Mouse (Mus musculus) kidney, postnatal 0 days (tissue): ENCODE data around the gene Krtcap2. TPM values are rescaled to one million over a fixed set of nuclear protein-coding genes. Genes with fewer than 3 reads are reported as not detected.

ENCODE experiments used
- ATAC-seq: fragments of 200-750 bp; cut with Nextera tagmentation; replicated peaks from 2 replicates; pipeline ENCODE4 v1.8.0; 2017; ENCODE audit warnings: low read depth, moderate number of reproducible peaks, moderate TSS enrichment, moderate library complexity; ENCODE audit not compliant: low FRiP score
- DNase-seq: peaks from one replicate; pipeline ENCODE4 v3.0.0-alpha.2; 2016; ENCODE audit warnings: low spot score
- H3K27ac ChIP-seq: fragments of 300-500 bp; sonication (generic); 2 replicates; pipeline ENCODE4 v1.5.1; 2014; ENCODE audit warnings: mild to moderate bottlenecking
- H3K27me3 ChIP-seq: fragments of 300-500 bp; sonication (generic); 2 replicates; pipeline ENCODE4 v1.6.1; 2014; ENCODE audit warnings: low read length, mixed read lengths; ENCODE audit not compliant: insufficient read depth
- H3K36me3 ChIP-seq: fragments of 300-500 bp; sonication (generic); 2 replicates; pipeline ENCODE4 v1.6.1; 2014; ENCODE audit warnings: low read length, mixed read lengths; ENCODE audit not compliant: insufficient read depth
- H3K4me1 ChIP-seq: fragments of 300-500 bp; sonication (generic); replicated peaks from 2 replicates; pipeline ENCODE4 v1.6.1; 2014; ENCODE audit warnings: antibody characterized with exemption, low read length, mixed read lengths; ENCODE audit not compliant: insufficient read depth
- H3K4me2 ChIP-seq: fragments of 300-500 bp; sonication (generic); 2 replicates; pipeline ENCODE4 v1.6.1; 2014; ENCODE audit warnings: mild to moderate bottlenecking, low read length, moderate library complexity, mixed read lengths
- H3K4me3 ChIP-seq: fragments of 300-500 bp; sonication (generic); replicated peaks from 2 replicates; pipeline ENCODE4 v1.5.1; 2014; ENCODE audit warnings: low read depth, low read length
- H3K9ac ChIP-seq: fragments of 300-500 bp; sonication (generic); 2 replicates; pipeline ENCODE4 v1.6.1; 2014; ENCODE audit warnings: low read depth, low read length
- H3K9me3 ChIP-seq: fragments of 300-500 bp; sonication (generic); replicated peaks from 2 replicates; pipeline ENCODE4 v1.6.1; 2016; ENCODE audit warnings: low read length, inconsistent platforms, mixed read lengths
- CTCF ChIP-seq: IDR thresholded peaks from 2 replicates; pipeline ENCODE4 v1.5.1; 2016; ENCODE audit warnings: antibody characterized with exemption, low read depth, mild to moderate bottlenecking, moderate library complexity
- WGBS: fragments of 180-500 bp; shearing (Covaris S2); extraction: QIAGEN DNeasy Blood & Tissue Kit; methylation state at CpG from one replicate; pipeline ENCODE4 v1.1.7; 2014; 5-methylcytosine and 5-hydroxymethylcytosine counted together
- polyA plus RNA-seq: library from polyadenylated mRNA; unstranded; fragments of >200 nt; fragmentation: Nextera tagmentation; extraction: Ambion mirVana; gene quantifications from 2 replicates; pipeline ENCODE4 v1.2.1, GENCODE M21; 2015

Krtcap2 gene
- polyA plus RNA-seq, 1 experiment from 2014 or later, result 371 TPM

GRCm38 (mm10) chr3:89280606-89281511, 35.1 kb downstream of the Krtcap2 start, which contains the start of gene Efna1:
TSS of gene Efna1 (minus strand) at chr3:89281142.
- H3K9me3 ChIP-seq, result no peaks in the 10 kb centered on the region
- peaks cover 16% of the 10 kb centered on the region for H3K4me1 ChIP-seq
- peak within 1 kb of the TSS; percentile 96 for H3K27ac ChIP-seq
- H3K4me2 ChIP-seq, result peak within 1 kb of the TSS; percentile 85
- H3K36me3 ChIP-seq, result peaks cover 3% of the 10 kb centered on the region
- H3K27me3 ChIP-seq, result no peaks in the 10 kb centered on the region
- peak; percentile 86 for DNase-seq
- peak; percentile 60 for ATAC-seq
- no peak for TF ChIP-seq CTCF
- H3K9ac ChIP-seq, result peak within 1 kb of the TSS; percentile 77
- peak within 1 kb of the TSS; percentile 70 for H3K4me3 ChIP-seq
- WGBS, result under 1% methylated on average over 52 of the region's 52 CpGs

- 13% methylated on average over 20 of the region's 20 CpGs for WGBS
- TF ChIP-seq CTCF, result peak; percentile 97
- Histone ChIP-seq H3K9me3 (no peaks in the 10 kb centered on the region), H3K4me3 (no peak overlapping the region), H3K9ac (peak overlapping the region; percentile 77; the same call in 1 of the 2 replicates), H3K4me2 (peak overlapping the region; percentile 85), H3K36me3 (no peaks in the 10 kb centered on the region), H3K4me1 (peaks cover 16% of the 10 kb centered on the region; the same call in 1 of the 2 replicates), H3K27me3 (no peaks in the 10 kb centered on the region), H3K27ac (peak overlapping the region; percentile 96)
- DNase-seq (peak; percentile 89), ATAC-seq (no peak)
Observed at GRCm38 (mm10) chr3:89281579-89282290, 36.0 kb downstream of the Krtcap2 start.

GRCm38 (mm10) chr3:89282291-89282643, 36.5 kb downstream of the Krtcap2 start:
- ATAC-seq (no peak), DNase-seq (no peak)
- Histone ChIP-seq H3K27ac (no peak overlapping the region), H3K4me3 (no peak overlapping the region), H3K4me2 (no peak overlapping the region), H3K4me1 (peaks cover 16% of the 10 kb centered on the region; the same call in 1 of the 2 replicates), H3K36me3 (no peaks in the 10 kb centered on the region), H3K27me3 (no peaks in the 10 kb centered on the region), H3K9me3 (no peaks in the 10 kb centered on the region), H3K9ac (no peak overlapping the region)
- WGBS, result 17% methylated on average over 4 of the region's 4 CpGs
- no peak; the same call in 1 of the 2 replicates for TF ChIP-seq CTCF

- ATAC-seq (no peak), DNase-seq (no peak)
- H3K4me2 ChIP-seq, result no peak overlapping the region
- H3K36me3 ChIP-seq, result no peaks in the 10 kb centered on the region
- TF ChIP-seq CTCF, result no peak
- H3K4me3 ChIP-seq, result no peak overlapping the region
- H3K27me3 ChIP-seq, result no peaks in the 10 kb centered on the region
- H3K4me1 ChIP-seq, result peaks cover 21% of the 10 kb centered on the region
- H3K9me3 ChIP-seq, result no peaks in the 10 kb centered on the region
- WGBS, result 66% methylated on average over 3 of the region's 3 CpGs
- no peak overlapping the region for H3K9ac ChIP-seq
- H3K27ac ChIP-seq, result no peak overlapping the region
Observed at GRCm38 (mm10) chr3:89284261-89284660, 38.5 kb downstream of the Krtcap2 start.

- Histone ChIP-seq H3K9ac (no peak overlapping the region), H3K27ac (no peak overlapping the region), H3K4me2 (no peak overlapping the region), H3K4me3 (no peak overlapping the region), H3K27me3 (no peaks in the 10 kb centered on the region), H3K4me1 (peaks cover 16% of the 10 kb centered on the region), H3K36me3 (no peaks in the 10 kb centered on the region), H3K9me3 (no peaks in the 10 kb centered on the region)
- WGBS, result 68% methylated on average over 2 of the region's 2 CpGs
- ATAC-seq (no peak), DNase-seq (no peak)
- no peak for TF ChIP-seq CTCF
Observed at GRCm38 (mm10) chr3:89285526-89285925, 39.8 kb downstream of the Krtcap2 start.

- Histone ChIP-seq H3K27me3 (no peaks in the 10 kb centered on the region), H3K27ac (peak overlapping the region; percentile 33; the same call in 1 of the 2 replicates), H3K9ac (no peak overlapping the region), H3K36me3 (no peaks in the 10 kb centered on the region), H3K4me1 (peaks cover 8% of the 10 kb centered on the region; the same call in 1 of the 2 replicates), H3K4me2 (no peak overlapping the region), H3K4me3 (no peak overlapping the region), H3K9me3 (no peaks in the 10 kb centered on the region)
- ATAC-seq, result no peak
- no peak for TF ChIP-seq CTCF
- peak; percentile 46 for DNase-seq
- 43% methylated on average over 5 of the region's 5 CpGs for WGBS
Observed at GRCm38 (mm10) chr3:89287286-89287685, 41.5 kb downstream of the Krtcap2 start.
